Mouse (Mus musculus) heart, postnatal 0 days (tissue): ENCODE data around the gene Nhlh2. TPM values are rescaled to one million over a fixed set of nuclear protein-coding genes. Genes with fewer than 3 reads are reported as not detected.

Experiments used
- ATAC-seq: fragments of 200-750 bp; cut with Nextera tagmentation; 2 replicates; pipeline ENCODE4 v1.8.0; 2017; ENCODE audit warnings: low read depth, moderate number of reproducible peaks, moderate library complexity; ENCODE audit not compliant: insufficient read depth
- DNase-seq: peaks from one replicate; pipeline ENCODE4 v3.0.0-alpha.2; 2016; ENCODE audit warnings: low spot score
- H3K27ac ChIP-seq: fragments of 300-500 bp; sonication (generic); 2 replicates; pipeline ENCODE4 v1.5.1; 2014; ENCODE audit warnings: low read depth, mild to moderate bottlenecking
- H3K27me3 ChIP-seq: fragments of 300-500 bp; sonication (generic); 2 replicates; pipeline ENCODE4 v1.6.1; 2014; ENCODE audit warnings: low read length, mixed read lengths; ENCODE audit not compliant: control insufficient read depth, insufficient read depth
- H3K36me3 ChIP-seq: fragments of 300-500 bp; sonication (generic); replicated peaks from 2 replicates; pipeline ENCODE4 v1.6.1; 2014; ENCODE audit warnings: low read length, mixed read lengths; ENCODE audit not compliant: control insufficient read depth, insufficient read depth
- H3K4me1 ChIP-seq: fragments of 300-500 bp; sonication (generic); 2 replicates; pipeline ENCODE4 v1.6.1; 2014; ENCODE audit warnings: antibody characterized with exemption; ENCODE audit not compliant: control insufficient read depth, insufficient read depth
- H3K4me2 ChIP-seq: fragments of 300-500 bp; sonication (generic); 2 replicates; pipeline ENCODE4 v1.6.1; 2014; ENCODE audit warnings: low read depth, mild to moderate bottlenecking, low read length, moderate library complexity
- H3K4me3 ChIP-seq: fragments of 300-500 bp; sonication (generic); 2 replicates; pipeline ENCODE4 v1.5.1; 2014; ENCODE audit warnings: low read depth, low read length
- H3K9ac ChIP-seq: fragments of 300-500 bp; sonication (generic); replicated peaks from 2 replicates; pipeline ENCODE4 v1.6.1; 2014; ENCODE audit warnings: low read depth, low read length, mixed read lengths
- H3K9me3 ChIP-seq: fragments of 300-500 bp; sonication (generic); replicated peaks from 2 replicates; pipeline ENCODE4 v1.6.1; 2016; ENCODE audit warnings: low read length; ENCODE audit not compliant: control insufficient read depth
- CTCF ChIP-seq: IDR thresholded peaks from 2 replicates; pipeline ENCODE4 v1.5.1; 2016; ENCODE audit warnings: antibody characterized with exemption, control low read depth, low read depth
- EP300 ChIP-seq: IDR thresholded peaks from 2 replicates; pipeline ENCODE4 v1.6.1; 2016; ENCODE audit warnings: antibody characterized with exemption, low read depth
- WGBS: fragments of 180-500 bp; shearing (Covaris S2); extraction: QIAGEN DNeasy Blood & Tissue Kit; methylation state at CpG from one replicate; pipeline ENCODE4 v1.1.7; 2014; 5-methylcytosine and 5-hydroxymethylcytosine counted together
- polyA plus RNA-seq: library from polyadenylated mRNA; unstranded; fragments of >200 nt; fragmentation: Nextera tagmentation; extraction: Ambion mirVana; gene quantifications from 2 replicates; pipeline ENCODE4 v1.2.1, GENCODE M21; 2015
- total RNA-seq: library from RNA; depleted of rRNA; stranded (reverse); fragments of >200 nt; gene quantifications from 2 replicates; pipeline ENCODE4 v1.2.3, GENCODE M21; 2014; ENCODE audit warnings: low replicate concordance

The Nhlh2 gene
- total and polyA plus RNA-seq, 2 experiments from 2014 or later = not detected

DNA sequence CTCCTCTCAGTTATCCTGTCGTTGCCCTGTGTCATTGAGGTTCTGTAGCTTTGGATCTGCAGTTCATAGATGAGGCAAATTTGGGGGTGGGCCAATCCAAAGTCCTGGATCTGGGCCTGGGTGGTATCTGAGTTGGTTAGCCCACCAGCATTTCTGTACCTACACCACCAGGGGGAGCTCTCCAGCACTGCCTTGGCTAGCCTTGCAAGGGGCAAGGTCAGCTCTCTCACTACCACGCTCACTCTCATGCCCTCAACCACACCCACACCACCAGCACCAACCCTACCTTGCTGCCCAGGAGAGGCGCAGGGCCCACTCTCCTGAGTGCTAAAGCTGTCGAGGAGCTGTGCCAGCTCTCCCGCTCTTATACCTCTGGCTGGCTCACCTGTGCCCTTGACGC lies 18.0 kb downstream of the Nhlh2 start:
- Histone ChIP-seq H3K4me1 (peaks cover 10% of the 10 kb centered on the region; the same call in 1 of the 2 replicates), H3K9me3 (no peaks in the 10 kb centered on the region), H3K27me3 (0 out of 2 replicates have a peak, but pooled peaks cover 7% of the 10 kb centered on the region), H3K36me3 (no peaks in the 10 kb centered on the region), H3K27ac (no peak overlapping the region), H3K4me2 (no peak overlapping the region), H3K4me3 (no peak overlapping the region), H3K9ac (no peak overlapping the region)
- peak; percentile 56 for TF ChIP-seq CTCF
- TF ChIP-seq EP300 = no peak
- DNase-seq = no peak
- no peak for ATAC-seq
- WGBS = 57% methylated on average over 6 of the region's 6 CpGs

DNA sequence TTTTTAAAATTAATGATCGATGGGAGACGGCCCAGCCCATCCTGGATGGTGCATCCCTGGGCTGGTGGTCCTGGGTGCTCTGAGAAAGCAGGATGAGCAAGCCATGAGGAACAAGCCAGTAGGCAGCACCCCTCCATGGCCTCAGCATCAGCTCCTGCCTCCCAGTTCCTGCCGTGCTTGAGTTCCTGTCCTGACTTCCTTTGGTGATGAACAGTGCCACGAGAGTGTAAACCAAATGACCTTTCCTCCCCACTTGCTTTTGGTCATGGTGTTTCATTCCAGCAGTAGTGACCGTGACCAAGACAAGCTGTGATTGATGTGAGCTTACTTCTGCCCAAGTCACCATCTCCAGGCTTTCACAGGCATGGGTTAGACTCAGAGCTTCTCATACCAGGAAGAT lies 27.9 kb downstream of the Nhlh2 start:
- WGBS = 81% methylated on average over 5 of the region's 5 CpGs
- Histone ChIP-seq H3K9me3 (0 out of 2 replicates have a peak, but pooled peaks cover 5% of the 10 kb centered on the region), H3K9ac (no peak overlapping the region), H3K4me3 (no peak overlapping the region), H3K36me3 (no peaks in the 10 kb centered on the region), H3K27me3 (no peaks in the 10 kb centered on the region), H3K4me1 (no peaks in the 10 kb centered on the region), H3K4me2 (no peak overlapping the region), H3K27ac (no peak overlapping the region)
- DNase-seq (no peak), ATAC-seq (no peak)
- TF ChIP-seq EP300 (no peak), CTCF (no peak)

DNA sequence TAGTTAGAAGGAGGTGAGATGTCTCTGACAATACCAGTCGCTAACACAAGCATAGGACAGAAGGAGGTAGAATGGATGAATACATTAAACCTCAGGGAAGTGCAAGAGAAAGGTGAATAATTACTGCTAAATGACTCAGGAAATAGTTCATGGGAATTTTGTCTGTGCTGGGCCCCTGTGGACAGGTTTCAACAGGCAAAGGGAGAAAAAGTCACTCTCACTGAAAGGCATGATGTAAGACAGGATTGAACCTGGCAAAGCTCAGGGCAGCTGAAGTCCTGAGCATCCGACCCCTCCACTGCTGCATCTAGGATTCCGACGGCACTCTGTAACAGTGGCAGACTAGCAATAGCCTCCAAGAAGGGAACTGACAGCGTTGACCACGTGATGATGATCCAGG lies 28.7 kb downstream of the Nhlh2 start:
- WGBS = 68% methylated on average over 6 of the region's 6 CpGs
- DNase-seq (no peak), ATAC-seq (no peak)
- no peaks in the 10 kb centered on the region for H3K4me1 ChIP-seq
- no peaks in the 10 kb centered on the region for H3K36me3 ChIP-seq
- H3K4me3 ChIP-seq = no peak overlapping the region
- no peak overlapping the region for H3K9ac ChIP-seq
- H3K27me3 ChIP-seq = no peaks in the 10 kb centered on the region
- no peak overlapping the region for H3K4me2 ChIP-seq
- 0 out of 2 replicates have a peak, but pooled peaks cover 5% of the 10 kb centered on the region for H3K9me3 ChIP-seq
- no peak overlapping the region for H3K27ac ChIP-seq
- TF ChIP-seq CTCF (no peak), EP300 (no peak)

DNA sequence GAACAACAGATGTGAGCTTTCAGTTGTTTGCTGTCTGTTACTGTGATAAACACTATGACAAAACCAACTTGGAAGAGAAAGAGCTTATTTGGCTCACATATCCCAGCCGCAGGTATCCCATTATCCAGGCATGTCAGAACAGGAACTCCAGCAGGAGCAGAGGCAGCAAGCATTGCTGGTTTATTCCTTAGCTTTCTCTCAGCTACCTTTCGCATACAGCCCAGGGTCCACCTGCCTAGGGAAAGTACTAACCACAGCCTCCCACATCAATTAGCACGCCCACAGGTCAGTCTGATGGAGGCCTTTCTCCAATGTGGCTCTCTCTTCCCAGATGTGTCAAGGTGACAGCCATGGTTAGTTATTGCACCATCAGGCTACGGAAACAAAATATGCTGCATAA lies 31.8 kb downstream of the Nhlh2 start:
- no peaks in the 10 kb centered on the region for H3K27me3 ChIP-seq
- no peak overlapping the region for H3K4me2 ChIP-seq
- 88% methylated on average over 4 of the region's 4 CpGs for WGBS
- no peaks in the 10 kb centered on the region for H3K4me1 ChIP-seq
- no peak for TF ChIP-seq CTCF
- TF ChIP-seq EP300 = no peak
- no peak overlapping the region for H3K4me3 ChIP-seq
- DNase-seq (no peak), ATAC-seq (no peak)
- 0 out of 2 replicates have a peak, but pooled peaks cover 5% of the 10 kb centered on the region for H3K9me3 ChIP-seq
- no peak overlapping the region for H3K27ac ChIP-seq
- no peaks in the 10 kb centered on the region for H3K36me3 ChIP-seq
- no peak overlapping the region for H3K9ac ChIP-seq

DNA sequence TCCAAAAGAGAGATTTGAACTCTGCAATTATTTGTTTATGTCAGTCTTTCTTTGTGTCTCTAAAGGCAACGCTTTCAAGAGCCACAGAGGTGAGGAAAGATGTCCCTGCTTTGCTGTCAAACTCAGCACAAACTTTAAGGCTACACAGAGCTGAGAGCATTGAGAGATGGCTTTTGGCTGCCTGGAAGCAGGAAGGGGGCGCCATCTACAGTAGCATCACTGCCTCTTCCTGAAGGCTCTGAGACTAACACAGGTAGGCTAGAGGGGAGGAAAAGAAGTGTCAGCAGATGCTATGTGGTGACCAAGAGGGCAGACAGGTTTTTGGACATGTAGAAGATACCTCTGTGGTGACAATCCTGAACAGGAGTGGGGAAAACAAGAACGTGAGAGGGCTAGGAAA lies 35.2 kb downstream of the Nhlh2 start:
- Histone ChIP-seq H3K36me3 (no peaks in the 10 kb centered on the region), H3K9me3 (no peaks in the 10 kb centered on the region), H3K4me3 (no peak overlapping the region), H3K27me3 (no peaks in the 10 kb centered on the region), H3K9ac (no peak overlapping the region), H3K4me1 (no peaks in the 10 kb centered on the region), H3K4me2 (no peak overlapping the region), H3K27ac (no peak overlapping the region)
- TF ChIP-seq EP300 = no peak
- peak; percentile 47 for TF ChIP-seq CTCF
- WGBS = 27% methylated on average over 3 of the region's 3 CpGs
- no peak for DNase-seq
- ATAC-seq = no peak

DNA sequence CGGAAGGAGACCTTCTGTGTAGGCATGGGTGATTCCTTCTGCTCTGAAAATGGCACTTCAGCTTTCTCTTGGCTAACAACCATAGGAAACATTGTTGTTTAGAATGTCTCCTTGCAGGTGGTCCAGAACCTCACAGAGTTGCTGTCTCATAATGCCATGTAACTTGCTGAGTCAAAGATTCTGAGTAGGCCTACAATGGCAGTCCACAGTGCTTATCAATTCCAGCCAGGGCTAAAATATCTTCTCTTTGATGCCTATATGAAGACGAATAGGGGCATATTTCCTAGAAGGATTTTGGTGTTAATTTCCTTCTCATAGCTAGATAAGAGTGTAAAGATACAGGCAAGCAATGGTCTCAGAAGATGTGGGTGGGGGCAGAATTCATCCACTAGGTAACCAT lies 37.7 kb downstream of the Nhlh2 start:
- Histone ChIP-seq H3K27ac (no peak overlapping the region), H3K9me3 (no peaks in the 10 kb centered on the region), H3K36me3 (no peaks in the 10 kb centered on the region), H3K4me3 (no peak overlapping the region), H3K9ac (no peak overlapping the region), H3K4me1 (no peaks in the 10 kb centered on the region), H3K4me2 (no peak overlapping the region), H3K27me3 (no peaks in the 10 kb centered on the region)
- DNase-seq = no peak
- ATAC-seq = no peak
- TF ChIP-seq EP300 = no peak
- no peak for TF ChIP-seq CTCF
- WGBS = 80% methylated on average over 2 of the region's 2 CpGs
